Mouse (Mus musculus) adrenal gland, postnatal 4 days (tissue): ENCODE data around the gene Bcdin3d. TPM values are rescaled to one million over a fixed set of nuclear protein-coding genes. Genes with fewer than 3 reads are reported as not detected.
"Not testable (repeated sequence)": the region's sequence is repeated elsewhere in the genome, so short reads cannot be mapped to it uniquely, and the experiment has no call there.

ENCODE experiments used
- DNase-seq, 2 experiments: peaks; one replicate each; pipeline ENCODE4 v3.0.0; 2021 to 2022; ENCODE audit warnings: low spot score in 2 of 2, mixed read lengths in 2 of 2
- total RNA-seq, 2 experiments: library from RNA; stranded (reverse); gene quantifications; 2 replicates each; pipeline ENCODE4 v1.2.3; 2021

Gene Bcdin3d
- total RNA-seq, 2 experiments from 2014 or later: 7.8 TPM

DNA sequence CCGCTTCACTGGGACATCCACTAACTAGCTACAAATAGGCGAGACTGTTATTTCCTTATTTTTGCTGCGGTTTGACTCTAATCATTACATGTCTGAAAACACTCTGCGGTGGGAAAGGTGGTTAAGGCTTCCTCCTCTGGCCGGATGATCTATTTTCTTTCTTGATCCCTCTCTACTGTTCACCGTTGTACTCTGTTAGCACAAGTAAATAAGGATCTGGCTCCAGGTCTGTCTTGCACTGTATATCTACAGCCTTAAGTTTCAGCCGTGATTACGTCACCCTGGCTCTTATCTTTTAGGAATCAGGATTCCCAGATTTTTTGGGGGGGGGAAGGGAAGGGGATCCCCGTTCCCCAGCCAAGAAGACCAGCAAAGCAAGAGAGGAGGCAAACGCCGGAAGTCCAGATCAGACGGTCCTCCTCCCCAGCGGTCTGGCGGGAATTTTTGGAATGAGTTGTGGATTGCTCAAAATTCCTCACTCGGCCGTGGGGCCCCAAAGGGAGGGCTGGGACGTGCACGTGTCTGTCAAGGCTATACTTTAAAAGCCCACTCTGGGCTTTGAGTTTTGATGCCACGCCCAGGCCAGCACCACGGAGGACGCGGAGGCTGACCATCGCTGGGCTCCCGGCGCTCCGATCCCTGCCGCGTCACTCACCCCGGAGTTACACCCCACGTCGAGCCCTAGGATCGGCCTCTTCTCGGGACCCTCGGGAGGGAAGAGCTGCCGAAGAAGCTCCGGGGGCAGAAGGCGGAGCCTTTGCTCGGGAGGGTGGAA, 542 bp downstream of the Bcdin3d start:
- DNase-seq: peak; percentile 20 to 49

GRCm38 (mm10) chr15:99472972-99473371, 1.6 kb downstream of the Bcdin3d start:
- DNase-seq: no peak

GRCm38 (mm10) chr15:99471677-99472063, 2.9 kb downstream of the Bcdin3d start:
- DNase-seq: no peak

- no peak for DNase-seq
Observed at GRCm38 (mm10) chr15:99470971-99471676, 3.4 kb downstream of the Bcdin3d start.

- DNase-seq: no peak
Observed at GRCm38 (mm10) chr15:99470224-99470761, 4.2 kb downstream of the Bcdin3d start.

GRCm38 (mm10) chr15:99469736-99470135, 4.8 kb downstream of the Bcdin3d start:
- DNase-seq: no peak

DNA sequence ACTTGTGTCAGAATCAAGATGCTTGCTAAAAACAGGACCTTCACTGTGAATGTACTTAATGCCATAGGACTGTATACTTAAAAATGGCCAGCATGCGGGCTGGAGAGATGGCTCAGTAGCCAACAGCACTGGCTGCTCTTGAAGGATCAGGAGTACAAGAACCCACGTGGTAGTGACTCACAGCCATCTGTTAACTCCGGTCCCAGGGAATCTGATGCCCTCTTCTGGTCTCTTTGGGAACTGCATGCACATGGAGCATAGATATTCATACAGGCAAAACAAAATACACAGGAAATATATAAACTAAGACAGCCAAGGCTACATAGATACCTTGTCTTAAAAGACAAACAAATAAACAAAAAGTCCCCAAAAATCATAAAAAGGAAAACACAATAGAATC, 5.5 kb downstream of the Bcdin3d start:
- DNase-seq: peak; percentile 65 to 76

DNA sequence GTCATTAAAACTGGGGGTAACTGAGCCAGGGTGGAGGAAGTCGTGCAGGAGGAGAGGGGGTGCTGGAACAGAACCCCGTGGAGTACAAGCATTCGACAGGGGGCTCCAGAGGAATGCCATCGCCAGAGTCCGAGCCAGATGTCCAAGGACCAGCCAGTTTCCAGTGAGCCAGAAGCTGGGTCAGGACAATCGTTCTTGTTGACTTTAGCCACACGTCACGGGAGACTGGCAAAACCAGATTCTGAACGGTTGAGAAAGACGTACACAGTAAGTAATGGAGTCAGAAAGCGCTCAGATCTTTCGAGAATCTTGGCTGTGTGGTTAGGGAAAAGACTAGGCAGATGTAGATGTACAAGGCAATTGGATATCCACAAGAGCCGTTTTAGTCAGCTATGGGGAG, 11.3 kb downstream of the Bcdin3d start:
- no peak for DNase-seq

- DNase-seq: peak; percentile 81 to 92
Observed at GRCm38 (mm10) chr15:99457606-99458401, 16.7 kb downstream of the Bcdin3d start, which contains the start of gene Nckap5l. TSS of gene Nckap5l (minus strand) at chr15:99457748.

DNA sequence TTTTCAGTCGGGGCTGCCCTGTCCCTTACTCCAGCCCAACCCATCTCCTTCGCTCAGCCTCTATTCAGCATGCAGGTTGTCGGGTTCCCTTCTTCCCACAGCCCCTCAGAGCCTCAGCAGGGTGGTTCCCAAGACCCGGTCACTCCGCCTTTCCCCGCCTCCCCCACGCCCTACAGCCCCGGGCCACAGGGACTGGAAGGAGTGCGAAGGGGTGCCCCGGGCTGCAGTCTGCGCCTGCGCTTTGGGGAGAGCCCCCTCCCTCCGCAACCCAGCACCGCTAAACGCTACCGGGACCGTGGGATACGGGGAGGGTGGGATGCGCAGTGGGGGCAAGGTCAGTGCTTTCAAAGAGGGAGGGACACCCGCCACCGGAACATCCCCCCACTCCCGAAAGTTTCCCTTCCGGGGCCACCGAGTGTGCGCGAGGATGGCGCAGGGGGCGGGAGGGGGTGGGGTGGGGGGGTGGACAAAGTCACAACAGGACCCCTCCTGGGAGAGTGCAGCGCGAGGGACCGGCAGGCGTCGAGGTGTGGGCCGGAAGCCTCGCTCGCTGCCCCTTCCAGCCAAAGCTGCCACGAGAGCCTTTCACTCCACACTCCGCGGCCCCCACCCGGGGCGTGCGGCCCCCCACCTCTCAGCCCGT, 17.4 kb downstream of the Bcdin3d start:
- DNase-seq: peak in 1 of 2 experiments; percentile 62

DNA sequence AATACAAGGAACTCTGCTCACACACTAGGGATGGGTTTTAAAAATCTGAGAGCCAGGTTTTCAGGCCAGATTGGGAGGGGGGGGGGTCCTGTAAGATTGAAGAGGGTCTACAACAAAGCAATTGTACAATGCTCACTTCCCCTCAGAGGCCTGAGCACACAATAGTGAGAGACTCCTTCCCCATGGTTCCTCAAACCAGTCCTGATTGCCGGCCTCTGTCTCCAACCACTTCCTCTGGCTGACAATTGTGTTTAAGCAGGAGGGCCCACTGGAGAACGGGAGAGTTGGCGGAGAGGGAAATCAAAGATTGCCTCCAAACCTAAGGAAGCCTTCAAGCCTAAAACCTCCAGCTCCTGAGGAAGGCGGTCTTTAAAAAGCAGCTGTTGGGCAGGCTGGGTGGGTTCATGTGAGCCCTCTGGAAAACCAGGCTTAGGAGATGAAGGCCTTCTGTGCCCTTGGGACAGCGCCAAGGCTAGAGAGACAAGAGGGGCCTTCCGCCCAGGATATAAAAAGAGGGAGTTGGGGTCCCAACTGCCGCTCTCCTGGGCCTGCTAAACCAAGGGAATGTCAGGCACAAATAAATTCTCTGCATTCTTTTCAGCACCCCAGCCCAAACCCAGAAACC, 18.1 kb downstream of the Bcdin3d start:
- no peak for DNase-seq

- no peak for DNase-seq
Observed at GRCm38 (mm10) chr15:99455415-99455814, 19.1 kb downstream of the Bcdin3d start.

DNA sequence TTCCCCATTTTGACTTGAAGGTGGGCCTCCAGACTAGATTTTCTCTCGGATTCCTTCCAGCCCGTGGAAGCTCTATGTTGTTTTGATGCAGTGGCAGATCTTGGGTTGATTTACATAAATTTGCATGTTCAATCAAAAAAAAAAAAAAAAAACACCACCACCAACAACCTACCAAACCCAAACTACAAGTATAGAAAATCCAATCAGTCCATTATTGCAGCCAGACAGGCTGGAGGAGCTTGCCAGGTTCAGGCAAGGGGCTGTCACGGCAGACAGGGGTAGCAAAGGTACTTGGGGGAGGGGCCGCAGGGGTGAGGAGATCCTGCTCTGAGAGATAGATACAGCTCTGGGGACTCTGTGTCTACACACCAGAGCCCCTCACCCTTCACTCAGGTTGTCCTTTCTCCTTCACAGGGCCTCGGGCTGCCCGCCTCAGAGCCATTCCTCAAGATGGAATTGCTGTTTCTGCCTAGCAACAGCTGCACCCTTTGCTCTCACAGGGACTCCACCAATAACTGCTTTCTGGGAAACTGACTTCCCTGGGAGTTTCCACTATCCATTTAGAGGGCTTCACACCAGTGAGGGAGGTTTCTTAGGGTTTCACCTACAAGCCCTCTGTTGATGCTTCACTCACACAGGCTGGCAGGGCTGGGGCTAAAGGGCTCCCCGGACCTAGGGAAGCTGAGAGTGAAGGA, 19.8 kb downstream of the Bcdin3d start:
- DNase-seq: no peak

DNA sequence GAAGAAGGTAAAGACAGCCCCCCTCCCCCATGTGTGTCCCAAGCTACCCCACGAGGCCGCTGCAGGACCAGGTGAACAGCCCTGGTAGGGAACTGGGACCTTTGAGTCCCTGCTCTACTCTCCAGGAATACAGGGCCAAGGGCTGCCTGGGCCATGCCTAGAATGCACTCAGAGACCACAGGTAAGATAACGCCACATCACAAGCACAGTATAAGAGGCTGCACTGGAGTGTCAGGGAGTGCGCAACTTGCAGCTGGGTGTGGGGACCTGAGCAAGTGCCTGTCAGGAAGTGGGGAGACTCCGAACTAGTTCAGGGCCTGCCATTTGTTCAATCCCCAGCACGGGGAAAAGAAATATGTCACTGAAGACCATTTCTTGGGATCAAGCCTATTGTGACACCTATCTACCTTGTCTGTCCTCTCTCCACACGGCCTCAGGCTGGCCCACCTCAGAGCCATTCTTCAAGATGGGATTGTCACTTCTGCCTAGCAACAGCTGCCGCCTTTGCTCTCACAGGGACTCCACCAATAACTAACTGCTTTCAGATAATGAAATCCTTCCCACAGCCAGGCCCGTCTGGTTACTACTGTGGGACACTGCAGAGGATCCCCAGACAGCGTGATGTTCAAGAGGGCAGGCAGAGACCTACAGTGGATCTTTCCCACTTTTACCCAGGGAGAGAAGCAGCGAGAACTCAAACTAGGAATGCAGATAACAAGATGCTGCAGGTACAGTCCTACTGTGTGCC, 21.2 kb downstream of the Bcdin3d start:
- DNase-seq: no peak

- DNase-seq: no peak
Observed at GRCm38 (mm10) chr15:99449751-99450280, 24.7 kb downstream of the Bcdin3d start.

DNA sequence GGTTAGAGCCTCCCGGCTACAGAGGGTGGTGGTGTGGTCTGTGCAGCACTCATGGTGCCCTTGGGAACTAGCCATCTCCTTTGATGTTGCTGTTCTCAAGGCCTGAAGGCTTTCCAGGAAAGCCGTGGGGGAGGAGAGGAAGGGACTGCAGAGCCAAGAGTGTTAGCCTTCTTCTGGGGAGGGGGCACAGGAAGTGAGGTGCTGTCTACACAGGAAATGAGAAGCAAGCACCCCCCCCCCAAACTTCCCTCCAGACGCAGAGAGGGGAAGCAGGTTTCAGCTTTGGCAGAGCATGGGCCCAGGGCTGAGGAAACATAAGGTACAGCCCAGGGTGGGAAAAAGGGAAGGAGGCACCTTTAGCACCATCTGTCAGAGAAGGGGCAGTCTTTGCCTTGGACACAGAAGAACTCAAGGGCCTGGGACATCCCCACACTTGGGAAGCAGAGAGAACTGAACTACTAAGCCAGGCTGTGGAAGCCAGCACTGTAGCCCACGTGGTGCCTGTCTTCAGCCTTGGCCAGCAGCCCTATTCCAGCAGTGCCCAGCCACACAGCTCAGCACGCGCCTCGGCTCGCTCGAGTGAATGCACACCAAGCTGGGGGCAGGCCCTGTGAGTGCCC, 25.3 kb downstream of the Bcdin3d start:
- peak in 1 of 2 experiments; percentile 43 for DNase-seq

- DNase-seq: not testable (repeated sequence)
Observed at GRCm38 (mm10) chr15:99446136-99446535, 28.4 kb downstream of the Bcdin3d start.

DNA sequence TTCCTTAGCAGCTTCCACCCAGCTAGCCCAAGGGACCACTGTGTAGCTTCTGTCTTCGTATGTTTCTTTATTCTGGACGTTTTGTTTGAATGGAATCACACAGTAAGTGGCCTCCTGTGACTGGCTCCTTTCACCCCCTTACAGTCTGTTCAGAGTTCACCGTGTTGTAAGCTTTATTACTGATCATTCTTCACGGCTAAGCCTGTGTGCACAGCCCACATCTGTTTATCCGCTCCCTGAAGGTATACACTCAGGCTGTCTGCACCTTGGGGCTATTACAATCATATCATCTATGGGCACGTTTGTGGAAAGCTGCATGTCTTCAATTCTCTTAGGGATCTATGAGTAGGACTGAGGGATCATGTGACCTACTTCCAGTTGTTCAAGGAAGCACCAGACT, 29.0 kb downstream of the Bcdin3d start:
- no peak for DNase-seq
